Mouse (Mus musculus) liver, postnatal 0 days (tissue): ENCODE results near the gene Pygo1.

ENCODE experiments used
- CTCF ChIP-seq: sonication (generic); IDR thresholded peaks from 2 replicates; pipeline ENCODE4 v1.5.1; 2016; ENCODE audit warnings: antibody characterized with exemption, low read depth
- EP300 ChIP-seq: IDR thresholded peaks from 2 replicates; pipeline ENCODE4 v1.6.1; 2016; ENCODE audit warnings: antibody characterized with exemption, low read depth, mild to moderate bottlenecking

GRCm38 (mm10) chr9:72911381-72911780 lies 14.1 kb upstream of the Pygo1 start:
- TF ChIP-seq EP300 (no peak), CTCF (no peak)
